Mouse (Mus musculus) testis, adult 2 months (tissue): ENCODE results near the gene Usp7. TPM values are rescaled to one million over a fixed set of nuclear protein-coding genes. Genes with fewer than 3 reads are reported as not detected.

Experiments
- H3K27ac ChIP-seq: fragments of 200-500 bp; 2 replicates; pipeline ENCODE4 v1.5.1; 2012; ENCODE audit warnings: low read depth, low read length; ENCODE audit not compliant: control insufficient read depth, insufficient read depth
- H3K27me3 ChIP-seq: fragments of 200-500 bp; 2 replicates; pipeline ENCODE4 v1.6.1; 2012; ENCODE audit warnings: mild to moderate bottlenecking, low read length, moderate library complexity; ENCODE audit not compliant: control insufficient read depth, insufficient read depth
- H3K36me3 ChIP-seq: fragments of 200-500 bp; 2 replicates; pipeline ENCODE4 v1.6.1; 2012; ENCODE audit warnings: mild to moderate bottlenecking, low read length; ENCODE audit not compliant: control insufficient read depth, insufficient read depth
- H3K4me1 ChIP-seq: fragments of 200-500 bp; 2 replicates; pipeline ENCODE4 v1.6.1; 2012; ENCODE audit warnings: low read length; ENCODE audit not compliant: control insufficient read depth, insufficient read depth
- H3K4me3 ChIP-seq: fragments of 200-500 bp; 2 replicates; pipeline ENCODE4 v1.5.1; 2012; ENCODE audit warnings: low read depth, mild to moderate bottlenecking, low read length, moderate library complexity, mixed read lengths; ENCODE audit not compliant: control insufficient read depth
- CTCF ChIP-seq: fragments of 200-500 bp; IDR thresholded peaks from 2 replicates; pipeline ENCODE4 v1.5.1; 2012; ENCODE audit warnings: low read depth, mild to moderate bottlenecking, inconsistent platforms, low read length, moderate library complexity; ENCODE audit not compliant: control insufficient read depth, insufficient read depth, insufficient replicate concordance
- POLR2A ChIP-seq: fragments of 200-500 bp; IDR thresholded peaks from 2 replicates; pipeline ENCODE4 v1.6.1; 2012; ENCODE audit warnings: low read depth, mild to moderate bottlenecking, inconsistent platforms, low read length, moderate library complexity; ENCODE audit not compliant: control insufficient read depth
- polyA plus RNA-seq: library from polyadenylated mRNA; depleted of rRNA; stranded (reverse); fragments of >200 nt; gene quantifications from 2 replicates; pipeline ENCODE4 v1.2.3, GENCODE M21; 2012

Usp7 gene
- polyA plus RNA-seq, 1 experiment = 61.5 TPM

- H3K4me3 ChIP-seq = peak within 1 kb of the TSS; percentile 91
- peaks cover 18% of the 10 kb centered on the region for H3K4me1 ChIP-seq
- no peaks in the 10 kb centered on the region for H3K27me3 ChIP-seq
- no peaks in the 10 kb centered on the region for H3K36me3 ChIP-seq
- TF ChIP-seq CTCF = no peak
- peak; percentile 73 for TF ChIP-seq POLR2A
- H3K27ac ChIP-seq = peak within 1 kb of the TSS; percentile 67
Observed at GRCm38 (mm10) chr16:8671551-8672349, 120.4 kb downstream of the Usp7 start, which contains the start of gene Carhsp1. TSS of gene Carhsp1 (minus strand) at chr16:8672155.

- Histone ChIP-seq H3K4me1 (peaks cover 26% of the 10 kb centered on the region), H3K36me3 (no peaks in the 10 kb centered on the region), H3K4me3 (no peak overlapping the region), H3K27me3 (no peaks in the 10 kb centered on the region), H3K27ac (no peak overlapping the region)
- no peak for TF ChIP-seq POLR2A
- TF ChIP-seq CTCF = no peak
Observed at GRCm38 (mm10) chr16:8670041-8671035, 121.8 kb downstream of the Usp7 start.

GRCm38 (mm10) chr16:8669432-8669831, 122.7 kb downstream of the Usp7 start:
- TF ChIP-seq POLR2A (no peak), CTCF (no peak)
- Histone ChIP-seq H3K4me1 (peaks cover 26% of the 10 kb centered on the region), H3K27ac (no peak overlapping the region), H3K4me3 (no peak overlapping the region), H3K36me3 (no peaks in the 10 kb centered on the region), H3K27me3 (no peaks in the 10 kb centered on the region)

GRCm38 (mm10) chr16:8668386-8668785, 123.7 kb downstream of the Usp7 start:
- Histone ChIP-seq H3K27me3 (no peaks in the 10 kb centered on the region), H3K4me1 (peaks cover 20% of the 10 kb centered on the region), H3K36me3 (no peaks in the 10 kb centered on the region), H3K4me3 (no peak overlapping the region), H3K27ac (no peak overlapping the region)
- TF ChIP-seq POLR2A (no peak), CTCF (no peak)

DNA sequence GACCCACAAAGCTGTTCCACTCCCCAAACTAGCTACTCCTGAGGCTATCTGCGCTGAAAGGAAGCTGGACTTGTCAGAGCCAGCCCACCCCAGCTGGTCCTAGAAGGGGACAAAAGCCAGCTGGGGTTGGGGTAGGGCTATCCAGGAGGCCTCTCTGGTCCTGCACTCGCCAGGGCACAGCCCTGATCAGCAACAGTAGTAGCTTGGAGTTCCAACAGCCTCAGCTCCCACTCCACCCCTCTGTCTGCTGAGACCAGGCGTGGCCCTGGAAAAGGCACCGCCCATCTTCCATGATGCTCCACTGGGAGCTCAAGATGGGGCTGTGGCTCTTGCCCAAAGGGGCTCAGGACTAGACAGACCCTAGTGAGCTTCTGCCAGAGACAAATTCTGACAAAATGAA, 124.3 kb downstream of the Usp7 start:
- Histone ChIP-seq H3K4me1 (peaks cover 20% of the 10 kb centered on the region), H3K27ac (no peak overlapping the region), H3K36me3 (no peaks in the 10 kb centered on the region)

GRCm38 (mm10) chr16:8667261-8667660, 124.8 kb downstream of the Usp7 start:
- Histone ChIP-seq H3K4me3 (no peak overlapping the region), H3K4me1 (peaks cover 20% of the 10 kb centered on the region), H3K27ac (no peak overlapping the region), H3K36me3 (no peaks in the 10 kb centered on the region), H3K27me3 (no peaks in the 10 kb centered on the region)
- no peak for TF ChIP-seq POLR2A

More for the DNA sequence above, 124.3 kb downstream of the Usp7 start:
- Histone ChIP-seq H3K4me3 (no peak overlapping the region), H3K27me3 (no peaks in the 10 kb centered on the region)
- no peak for TF ChIP-seq POLR2A
- no peak for TF ChIP-seq CTCF

DNA sequence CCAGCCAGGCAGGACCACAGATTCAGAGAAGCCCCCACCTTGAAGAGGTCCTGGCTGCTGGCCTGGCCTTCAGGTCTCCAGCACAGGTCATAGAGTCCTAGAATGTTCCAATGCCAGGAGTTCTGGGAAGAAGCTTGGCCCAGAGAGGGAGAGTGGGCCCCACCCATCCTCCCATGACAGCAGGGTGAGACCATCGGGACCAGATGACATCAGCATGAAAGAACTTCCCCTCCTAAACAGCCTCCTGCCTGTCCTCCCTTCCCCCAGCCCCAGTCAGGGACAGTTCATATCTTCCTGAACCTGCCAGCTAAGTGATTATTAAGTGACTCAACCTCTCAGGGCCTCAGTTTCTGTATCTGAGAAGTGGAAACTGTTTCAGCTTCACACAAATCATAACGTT, 125.7 kb downstream of the Usp7 start:
- no peaks in the 10 kb centered on the region for H3K36me3 ChIP-seq
- H3K27ac ChIP-seq = peak overlapping the region; percentile 67

More for the DNA sequence above, 125.7 kb downstream of the Usp7 start:
- Histone ChIP-seq H3K4me3 (peak overlapping the region; percentile 70), H3K27me3 (no peaks in the 10 kb centered on the region), H3K4me1 (peaks cover 13% of the 10 kb centered on the region)
- TF ChIP-seq CTCF = no peak
- peak; percentile 56 for TF ChIP-seq POLR2A
